Mouse (Mus musculus) brown adipose tissue, adult 24 weeks (tissue): ENCODE data around the gene 4930595D18Rik. TPM values are rescaled to one million over a fixed set of nuclear protein-coding genes. Genes with fewer than 3 reads are reported as not detected.

Experiments
- H3K27ac ChIP-seq: fragments of 200-500 bp; replicated peaks from 2 replicates; pipeline ENCODE4 v1.5.1; 2012; ENCODE audit warnings: low read depth, mild to moderate bottlenecking, low read length
- H3K4me1 ChIP-seq: fragments of 200-500 bp; 2 replicates; pipeline ENCODE4 v1.6.1; 2012; ENCODE audit warnings: low read length, mixed read lengths; ENCODE audit not compliant: control insufficient read depth, insufficient read depth, insufficient read length
- H3K4me3 ChIP-seq: fragments of 200-500 bp; 2 replicates; pipeline ENCODE4 v1.5.1; 2012; ENCODE audit warnings: low read depth, mild to moderate bottlenecking, low read length, moderate library complexity; ENCODE audit not compliant: insufficient read depth
- polyA plus RNA-seq: library from polyadenylated mRNA; stranded (reverse); fragments of >200 nt; gene quantifications from 2 replicates; pipeline ENCODE4 v1.2.4, GENCODE M21; 2012; ENCODE audit not compliant: missing spikeins, insufficient read depth, insufficient read length

4930595D18Rik gene
- not detected in 2 replicates for polyA plus RNA-seq

DNA sequence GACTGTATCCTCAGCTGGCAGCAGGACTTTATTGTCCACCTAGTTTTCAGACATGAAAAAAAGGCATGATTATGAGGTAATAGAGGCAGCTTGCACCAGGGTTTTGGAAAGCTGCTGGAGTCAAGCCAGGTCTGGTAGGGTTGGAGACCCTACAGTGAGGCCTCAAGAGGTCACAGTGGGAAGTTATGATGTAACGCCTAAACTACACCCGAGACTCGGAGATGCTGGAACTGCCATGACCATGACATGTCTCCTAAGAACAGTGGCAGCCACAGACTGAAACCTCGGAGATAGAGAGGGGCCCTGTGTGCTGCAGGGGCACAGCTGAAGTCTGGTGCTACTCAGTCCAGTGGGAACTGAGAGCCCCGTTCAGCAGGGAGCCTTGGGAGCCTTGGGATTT, at the start of gene 4930595D18Rik:
Gene 4930595D18Rik (minus strand): TSS at position 16 of the 400 bp plus-strand sequence.
- no peak within 1 kb of the TSS for H3K4me3 ChIP-seq
- no peak within 1 kb of the TSS for H3K27ac ChIP-seq

DNA sequence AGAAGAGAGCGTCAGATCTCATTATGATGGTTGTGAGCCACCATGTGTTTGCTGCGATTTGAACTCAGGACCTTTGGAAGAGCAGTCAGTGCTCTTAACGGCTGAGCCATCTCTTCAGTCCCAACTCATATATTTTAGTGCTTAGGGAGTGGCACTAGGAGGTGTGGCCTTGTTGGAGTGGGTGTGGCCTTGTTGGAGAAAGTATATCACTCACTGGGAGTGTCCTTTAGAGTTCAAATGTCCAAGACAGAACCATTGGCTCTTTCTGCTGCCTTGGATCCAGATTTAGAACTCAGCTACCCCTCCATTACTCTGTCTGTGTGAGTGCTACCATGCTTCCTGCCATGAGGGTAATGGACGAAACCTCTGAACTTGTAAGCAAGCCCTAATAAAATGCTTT, 49.5 kb upstream of the 4930595D18Rik start:
- H3K4me1 ChIP-seq: no peaks in the 10 kb centered on the region
- no peak overlapping the region for H3K27ac ChIP-seq
- no peak overlapping the region for H3K4me3 ChIP-seq

More for the DNA sequence above, at the start of gene 4930595D18Rik:
- peaks cover 5% of the 10 kb centered on the region; the same call in 1 of the 2 replicates for H3K4me1 ChIP-seq

GRCm38 (mm10) chr12:111230793-111231192, 46.5 kb upstream of the 4930595D18Rik start:
- H3K4me3 ChIP-seq: no peak overlapping the region
- H3K4me1 ChIP-seq: no peaks in the 10 kb centered on the region
- no peak overlapping the region for H3K27ac ChIP-seq

GRCm38 (mm10) chr12:111228488-111228887, 44.2 kb upstream of the 4930595D18Rik start:
- Histone ChIP-seq H3K4me1 (no peaks in the 10 kb centered on the region), H3K4me3 (no peak overlapping the region), H3K27ac (no peak overlapping the region)

DNA sequence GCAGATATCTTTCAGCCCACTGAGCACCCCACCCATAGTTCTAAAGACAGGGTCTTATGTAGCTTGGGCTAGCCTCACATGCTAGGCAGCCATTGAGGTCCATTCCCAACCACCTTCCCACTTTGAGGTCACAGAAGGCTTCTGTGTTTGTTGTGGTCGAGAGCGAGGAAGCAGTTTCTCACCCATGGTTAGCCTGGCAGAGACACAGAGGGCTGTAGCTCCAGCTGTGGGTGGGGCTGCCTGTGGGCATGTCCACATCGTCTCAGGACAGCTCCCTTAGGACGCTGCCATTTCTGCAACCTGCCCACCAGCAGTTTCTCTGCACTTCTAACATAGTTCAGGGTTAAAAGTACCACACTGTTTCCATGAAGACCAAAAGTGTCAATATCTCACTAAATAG, 43.1 kb upstream of the 4930595D18Rik start:
- Histone ChIP-seq H3K4me3 (no peak overlapping the region), H3K4me1 (no peaks in the 10 kb centered on the region), H3K27ac (no peak overlapping the region)

GRCm38 (mm10) chr12:111225197-111225780, 41.0 kb upstream of the 4930595D18Rik start:
- Histone ChIP-seq H3K27ac (no peak overlapping the region), H3K4me1 (no peaks in the 10 kb centered on the region), H3K4me3 (no peak overlapping the region)

- Histone ChIP-seq H3K4me1 (no peaks in the 10 kb centered on the region), H3K4me3 (no peak overlapping the region), H3K27ac (no peak overlapping the region)
These were observed 34.6 kb upstream of the 4930595D18Rik start for GRCm38 (mm10) chr12:111218867-111219266.

DNA sequence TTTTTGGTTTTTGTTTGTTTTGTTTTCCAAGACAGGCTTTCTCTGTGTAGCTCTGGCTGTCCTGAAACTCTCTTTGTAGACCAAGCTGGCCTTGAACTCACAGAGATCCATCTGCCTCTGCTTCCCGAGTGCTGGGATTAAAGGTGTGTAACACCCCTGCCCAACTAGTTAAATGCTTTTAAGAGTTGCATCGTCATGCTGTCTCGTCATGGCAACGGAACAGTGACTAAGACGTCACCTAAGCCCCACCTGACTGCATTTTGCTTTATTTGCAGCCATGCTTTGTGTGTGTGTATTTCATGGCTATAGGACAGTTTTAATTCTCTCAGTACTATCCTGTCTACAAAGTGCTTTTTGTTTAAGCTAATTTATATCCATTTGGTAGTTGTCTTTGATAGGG, 27.4 kb upstream of the 4930595D18Rik start:
- H3K4me3 ChIP-seq: no peak overlapping the region
- H3K4me1 ChIP-seq: no peaks in the 10 kb centered on the region
- H3K27ac ChIP-seq: no peak overlapping the region

DNA sequence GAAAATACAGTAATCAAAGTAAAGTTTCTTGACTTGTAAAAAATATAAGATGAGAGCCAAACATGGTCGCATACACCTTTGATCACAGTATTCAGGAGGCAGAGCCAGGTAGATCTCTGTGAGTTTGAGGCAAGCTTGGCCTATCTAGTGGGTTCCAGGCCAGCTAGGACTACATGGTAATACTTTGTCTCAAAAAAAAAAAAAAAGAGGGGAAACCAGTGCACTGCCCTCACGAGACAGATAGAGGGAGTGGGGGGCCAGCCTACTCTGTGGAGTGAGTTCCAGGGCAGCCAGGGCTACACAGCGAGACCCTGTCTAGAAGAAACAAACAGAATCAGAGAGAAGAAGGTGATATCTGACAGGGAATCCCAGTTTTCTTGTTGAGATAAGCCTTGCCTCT, 23.4 kb upstream of the 4930595D18Rik start:
- H3K4me1 ChIP-seq: no peaks in the 10 kb centered on the region
- no peak overlapping the region for H3K27ac ChIP-seq
- H3K4me3 ChIP-seq: no peak overlapping the region

DNA sequence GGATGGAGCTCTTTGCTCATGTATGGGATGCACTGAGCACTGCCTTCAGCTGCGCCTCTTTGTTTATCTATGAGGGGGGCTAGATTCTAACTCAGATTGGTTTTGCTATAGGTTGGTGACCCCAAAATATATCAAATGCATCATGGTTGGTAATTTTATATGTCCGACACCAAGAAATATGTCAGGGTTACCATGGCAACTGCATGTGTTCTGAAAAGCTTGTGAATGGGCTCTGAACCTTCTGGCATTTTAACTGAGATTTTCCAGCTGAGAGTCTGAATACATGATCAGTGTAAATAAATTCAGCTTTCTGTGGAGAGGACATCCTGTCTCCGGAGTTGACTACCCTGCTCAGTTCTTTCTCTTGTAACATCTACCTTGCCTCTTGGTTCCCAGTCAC, 19.7 kb upstream of the 4930595D18Rik start:
- Histone ChIP-seq H3K27ac (no peak overlapping the region), H3K4me1 (no peaks in the 10 kb centered on the region), H3K4me3 (no peak overlapping the region)

- no peak overlapping the region for H3K27ac ChIP-seq
- H3K4me1 ChIP-seq: no peaks in the 10 kb centered on the region
- no peak overlapping the region for H3K4me3 ChIP-seq
These were observed 18.8 kb upstream of the 4930595D18Rik start for GRCm38 (mm10) chr12:111203076-111203475.

DNA sequence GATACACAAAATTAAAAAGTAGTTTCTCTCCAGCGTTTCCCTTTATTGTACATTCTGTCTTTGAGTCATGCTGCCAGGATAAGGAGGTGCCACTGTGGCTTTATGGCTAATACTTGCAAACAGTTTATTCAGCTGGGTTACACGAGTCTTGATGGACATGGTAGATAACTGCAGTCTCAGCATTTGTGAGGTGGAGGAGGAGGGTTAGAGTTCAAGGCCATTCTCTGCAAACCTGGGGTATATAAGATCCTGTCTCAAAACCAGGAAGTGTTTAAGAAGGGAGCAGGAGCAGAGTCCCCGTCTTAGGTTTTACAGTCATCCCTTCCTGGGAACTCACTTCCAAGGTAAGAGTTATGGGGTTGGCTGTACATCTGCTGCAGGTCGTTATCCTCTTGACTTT, 12.3 kb upstream of the 4930595D18Rik start:
- H3K4me3 ChIP-seq: no peak overlapping the region
- no peaks in the 10 kb centered on the region for H3K4me1 ChIP-seq
- no peak overlapping the region for H3K27ac ChIP-seq

- Histone ChIP-seq H3K27ac (no peak overlapping the region), H3K4me1 (no peaks in the 10 kb centered on the region; the same call in 1 of the 2 replicates), H3K4me3 (no peak overlapping the region)
These were observed 9.0 kb upstream of the 4930595D18Rik start for GRCm38 (mm10) chr12:111193331-111193730.

GRCm38 (mm10) chr12:111192777-111193176, 8.5 kb upstream of the 4930595D18Rik start:
- Histone ChIP-seq H3K27ac (no peak overlapping the region), H3K4me1 (no peaks in the 10 kb centered on the region; the same call in 1 of the 2 replicates), H3K4me3 (no peak overlapping the region)

- H3K27ac ChIP-seq: no peak overlapping the region
These were observed 6.6 kb upstream of the 4930595D18Rik start for GRCm38 (mm10) chr12:111190891-111191290.

GRCm38 (mm10) chr12:111190355-111190754, 6.1 kb upstream of the 4930595D18Rik start:
- Histone ChIP-seq H3K4me1 (peaks cover 5% of the 10 kb centered on the region), H3K4me3 (no peak overlapping the region), H3K27ac (no peak overlapping the region)

More at GRCm38 (mm10) chr12:111190891-111191290, 6.6 kb upstream of the 4930595D18Rik start:
- Histone ChIP-seq H3K4me1 (peaks cover 5% of the 10 kb centered on the region), H3K4me3 (no peak overlapping the region)
